Mouse (Mus musculus) left cerebral cortex, adult 8-10 months (tissue): ENCODE data around the gene Trim62. TPM values are rescaled to one million over a fixed set of nuclear protein-coding genes. Genes with fewer than 3 reads are reported as not detected.

Experiments used
- DNase-seq, 2 experiments: peaks; one replicate each; pipeline ENCODE4 v3.0.0; 2022; ENCODE audit warnings: low spot score in 2 of 2
- total RNA-seq, 4 experiments: library from RNA; stranded (reverse); gene quantifications; 2 replicates each; pipeline ENCODE4 v1.2.4; 2022

Trim62 gene
- total RNA-seq, 4 experiments from 2014 or later = 17.4 to 20.0 (median 19.4) TPM

DNA sequence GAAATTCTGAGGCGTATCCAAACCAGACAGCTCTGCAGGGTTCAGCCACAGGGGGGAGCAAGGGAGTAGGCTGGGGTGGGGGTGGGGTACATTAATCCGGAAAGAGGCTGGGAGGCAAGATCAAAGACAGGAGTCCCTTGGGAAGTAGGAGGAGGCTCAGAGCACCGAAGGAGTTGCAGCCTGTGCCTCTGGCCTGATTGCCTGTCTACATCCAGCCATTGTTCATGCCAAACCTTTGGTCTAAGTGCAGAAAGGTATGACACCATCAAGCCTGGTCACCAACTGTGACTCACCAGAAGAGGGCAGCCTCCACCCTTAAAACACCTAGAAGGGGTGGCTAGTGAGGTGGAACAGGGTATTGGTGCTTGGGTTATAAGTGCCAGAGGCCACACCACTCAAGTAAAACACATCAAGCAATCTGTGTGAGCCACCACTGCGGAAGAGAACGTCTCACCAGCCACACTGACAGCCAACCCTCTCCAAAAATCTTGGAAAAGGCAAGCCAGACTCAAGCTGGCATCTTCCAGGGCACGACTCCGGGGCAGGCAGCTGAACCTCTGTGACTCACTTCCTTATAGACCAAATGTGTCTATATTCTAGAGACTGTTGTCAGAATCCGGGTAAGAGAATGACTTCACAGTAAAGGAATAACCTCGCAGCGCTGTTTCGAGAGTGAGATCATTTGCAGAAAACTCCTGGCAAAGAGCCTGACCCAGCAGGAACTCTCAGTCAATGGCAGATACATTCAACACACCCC lies 74.0 kb downstream of the Trim62 start:
- DNase-seq = no peak

DNA sequence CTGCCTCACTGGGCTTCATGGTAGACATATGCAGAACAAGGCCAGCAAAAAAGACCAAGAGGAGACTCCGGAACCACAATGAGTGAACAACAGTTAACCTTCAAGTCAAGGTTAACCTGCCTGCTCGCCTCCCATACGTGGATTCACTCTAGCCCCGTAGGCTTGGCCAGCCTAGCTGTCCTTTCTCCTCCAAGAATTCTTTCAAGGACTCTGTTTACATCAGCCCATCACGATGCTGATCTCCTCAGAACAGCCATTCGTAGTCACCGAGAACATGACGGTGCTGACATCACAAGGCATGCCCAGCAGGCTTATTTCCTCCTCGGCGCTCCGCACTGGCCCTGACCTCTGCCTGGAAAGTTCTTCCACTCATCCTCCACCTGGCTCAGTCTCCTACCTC lies 74.8 kb downstream of the Trim62 start:
- DNase-seq = no peak

DNA sequence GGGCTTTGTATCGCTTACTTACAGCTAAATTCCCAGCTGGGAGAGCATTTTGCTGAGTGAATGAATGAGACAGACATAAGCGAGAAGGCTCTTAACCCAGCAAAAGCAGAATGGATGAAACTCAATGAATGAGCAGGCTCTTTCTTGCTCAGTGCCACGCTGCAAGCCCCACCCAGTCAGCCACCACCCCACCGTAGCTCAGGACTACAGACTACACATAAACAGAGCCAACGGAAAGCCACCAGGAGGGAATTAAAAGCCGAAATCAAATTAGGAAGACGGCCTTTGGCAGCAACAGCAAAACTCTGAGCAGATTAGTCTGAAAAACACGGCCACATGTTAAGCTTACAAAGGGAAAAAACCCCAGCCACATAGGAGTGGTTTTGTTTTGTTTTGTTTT lies 75.5 kb downstream of the Trim62 start:
- DNase-seq = no peak

DNA sequence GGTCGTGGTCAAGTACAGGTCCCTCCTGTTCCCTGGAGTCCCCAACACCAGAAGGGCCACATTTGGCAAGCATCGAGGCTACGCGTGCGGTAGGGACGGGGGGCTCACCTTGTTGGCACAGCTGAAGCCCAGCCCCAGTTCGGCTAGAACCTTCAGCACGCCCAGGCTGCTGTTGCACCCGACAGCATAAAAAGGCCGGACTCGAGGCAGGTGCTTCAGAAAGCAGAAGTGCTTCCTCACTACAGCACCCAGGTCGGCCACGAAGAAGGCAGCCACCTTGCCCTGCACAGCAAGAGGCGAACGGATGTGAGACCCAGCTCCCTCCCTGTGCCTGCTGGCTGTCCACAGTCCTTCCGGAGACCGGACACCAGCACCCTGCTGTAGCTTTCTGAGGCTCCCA lies 76.3 kb downstream of the Trim62 start:
- no peak for DNase-seq

Other genes with a start within 250 kb of the Trim62 start
- gene Phc2, start 228.9 kb upstream of the Trim62 start, total RNA-seq = 10 to 100 TPM; 88.6 to 92.0 (median 90.0) TPM
- gene A3galt2, start 128.2 kb upstream of the Trim62 start, total RNA-seq = under 1 TPM; 0.09 to 0.39 (median 0.27) TPM
- 10 to 100 TPM; 27.1 to 32.9 (median 30.1) TPM for gene Zfp362, start 77.5 kb upstream of the Trim62 start, total RNA-seq
- gene Azin2, start 78.9 kb downstream of the Trim62 start, total RNA-seq = 10 to 100 TPM; 48.2 to 54.6 (median 49.8) TPM
- gene Ak2, start 108.4 kb downstream of the Trim62 start, total RNA-seq = 10 to 100 TPM; 23.4 to 28.1 (median 25.2) TPM
- 10 to 100 TPM; 50.2 to 60.3 (median 52.6) TPM for gene Rnf19b, start 174.7 kb downstream of the Trim62 start, total RNA-seq
- not detected for gene Tmem54, start 222.0 kb downstream of the Trim62 start, total RNA-seq
- 100 to 1,000 TPM; 809 to 955 (median 872) TPM for gene Hpca, start 238.5 kb downstream of the Trim62 start, total RNA-seq